18 mouse cellular contexts compared by ENCODE assay signal in genomic region chr4:150755446-150755845, GRCm38 (mm10).
"Had no signal": no experiment of that assay in that cellular context is flagged by ENCODE, and none has a peak within 500 bp of the region (broad histone marks: within the 10 kb centered on the region; RNA-seq: fewer than 3 reads in every experiment).

No protein-coding gene starts in this region.

- ATAC-seq: intestine, embryonic 16.5 days had no signal

- H3K9me3 ChIP-seq: limb, embryonic 10.5 days; liver, embryonic 15.5 days had no signal

- H3K4me2 ChIP-seq: limb, embryonic 13.5 days; liver, embryonic 11.5 days; liver, embryonic 15.5 days; midbrain, embryonic 11.5 days had no signal

- H3K36me3 ChIP-seq: limb, embryonic 10.5 days; limb, embryonic 13.5 days; liver, embryonic 15.5 days had no signal

- H3K27ac ChIP-seq: limb, embryonic 10.5 days; limb, embryonic 13.5 days; liver, embryonic 15.5 days; stomach, postnatal 0 days had no signal

- H3K4me1 ChIP-seq: liver, embryonic 15.5 days had no signal

- H3K9ac ChIP-seq: limb, embryonic 13.5 days; liver, embryonic 15.5 days had no signal

- H3K27me3 ChIP-seq: limb, embryonic 13.5 days; liver, embryonic 15.5 days had no signal

- H3K4me3 ChIP-seq: limb, embryonic 10.5 days; limb, embryonic 13.5 days; liver, embryonic 15.5 days had no signal

- DNase-seq: kidney, adult 18-20 months; kidney, adult 9 months; kidney, postnatal 14 days; kidney, postnatal 4 days; lung, adult 2 months; lung, postnatal 14 days; lung, postnatal 4 days; midbrain, embryonic 14.5 days; thymus, adult 2 months; thymus, postnatal 14 days; thymus, postnatal 4 days had no signal
